Mouse (Mus musculus): Measurements from ENCODE around the gene AY358078.

AY358078 gene

DNA sequence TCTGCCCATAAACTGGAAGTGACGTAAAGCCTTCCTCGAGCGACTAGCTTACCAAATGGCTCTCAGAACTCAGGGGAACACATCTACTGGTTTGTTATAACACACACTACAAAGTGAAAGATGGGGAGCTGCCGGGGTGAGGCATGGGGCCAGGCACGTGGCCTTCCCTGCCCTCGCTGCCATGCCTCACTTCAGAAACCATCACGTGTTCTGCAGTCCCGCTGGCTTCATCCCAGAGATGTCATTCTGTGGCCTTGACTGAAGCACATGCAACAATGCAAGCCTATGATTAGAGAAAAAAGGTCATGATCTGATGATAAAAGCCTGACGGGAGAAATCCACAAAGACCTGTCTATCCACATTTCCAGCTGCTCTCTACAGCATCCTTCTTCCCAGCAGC lies 71.9 kb downstream of the AY358078 start:
- in situ Hi-C loops (cut with MseI, MboI): loop anchor here in 1 of 2 experiments (10.0 kb wide), 1 partner anchor 97 kb away; the partner anchor contains the start of gene Ang4
